Mouse (Mus musculus): Measurements from ENCODE around the gene Fkrp.

Fkrp gene

DNA sequence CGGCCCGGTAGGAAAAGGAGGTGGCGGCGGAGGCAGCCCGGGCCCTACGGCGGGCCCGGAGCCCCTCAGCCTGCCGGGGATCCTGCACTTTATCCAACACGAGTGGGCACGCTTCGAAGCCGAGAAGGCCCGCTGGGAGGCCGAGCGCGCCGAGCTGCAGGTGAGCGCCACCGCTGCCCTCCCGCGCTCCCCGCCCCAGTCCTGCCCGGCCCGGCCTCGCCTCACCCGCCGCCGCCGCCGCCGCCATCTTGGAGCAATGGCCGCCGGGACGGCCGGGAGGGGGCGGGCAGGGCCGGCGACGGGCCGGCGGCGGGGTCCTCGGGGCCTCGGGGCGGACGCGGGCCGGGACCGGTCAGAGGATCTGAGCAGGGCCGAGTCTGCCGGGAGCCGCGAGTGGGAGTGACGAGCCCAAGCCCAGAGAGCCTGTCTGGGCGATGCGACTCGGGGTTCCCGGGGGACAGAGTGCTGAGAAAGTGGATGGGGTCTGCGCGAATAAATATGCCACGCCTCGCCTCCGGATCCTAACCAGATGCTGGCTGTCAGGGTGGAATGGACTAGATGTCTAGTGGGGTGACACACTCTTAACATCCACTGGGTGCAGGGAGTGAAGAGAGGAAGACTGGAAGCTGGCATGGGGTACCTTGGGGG, at the start of gene Fkrp:
Fkrp (minus strand) TSS at position 258 of the 648 bp plus-strand sequence.
- peak; percentile 77 for DNase-seq (ENCODE audit: low spot score)

GRCm38 (mm10) chr7:16859902-16860651, 43.5 kb upstream of the Fkrp start:
- DNase-seq (ENCODE audit: low spot score) = peak; percentile 74

- peak; percentile 69 for DNase-seq (ENCODE audit: low spot score)
Observed at GRCm38 (mm10) chr7:16858336-16858735, 41.8 kb upstream of the Fkrp start.

DNA sequence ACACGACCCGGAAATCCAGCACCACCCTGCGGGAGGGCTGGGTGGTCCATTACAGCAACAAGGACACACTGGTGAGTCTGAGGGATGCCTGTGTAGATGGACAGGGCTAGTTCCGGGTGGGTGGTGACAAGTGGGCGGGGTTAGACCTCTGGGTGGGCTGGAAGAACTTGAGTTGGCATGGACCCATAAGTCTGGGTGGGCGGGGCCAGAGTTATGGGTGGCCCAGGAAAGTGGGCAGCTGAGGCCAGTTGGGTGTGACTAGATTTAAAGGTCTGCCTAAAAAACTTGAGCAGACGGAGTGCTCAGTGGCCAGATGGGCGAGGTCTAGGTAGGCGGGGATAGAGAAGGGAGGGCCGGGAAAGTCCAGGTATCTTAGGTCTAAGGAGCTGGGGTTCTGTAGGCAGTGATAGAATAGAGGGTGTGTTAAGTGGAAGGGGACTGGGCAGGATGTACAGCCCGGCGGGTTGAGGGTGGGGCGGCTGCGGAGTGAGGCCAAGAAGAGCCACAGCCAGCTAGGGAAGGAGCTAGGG, 36.8 kb upstream of the Fkrp start:
- DNase-seq (ENCODE audit: low spot score) = peak; percentile 78

- no peak for DNase-seq (ENCODE audit: low spot score)
Observed at GRCm38 (mm10) chr7:16851636-16852035, 35.1 kb upstream of the Fkrp start.

DNA sequence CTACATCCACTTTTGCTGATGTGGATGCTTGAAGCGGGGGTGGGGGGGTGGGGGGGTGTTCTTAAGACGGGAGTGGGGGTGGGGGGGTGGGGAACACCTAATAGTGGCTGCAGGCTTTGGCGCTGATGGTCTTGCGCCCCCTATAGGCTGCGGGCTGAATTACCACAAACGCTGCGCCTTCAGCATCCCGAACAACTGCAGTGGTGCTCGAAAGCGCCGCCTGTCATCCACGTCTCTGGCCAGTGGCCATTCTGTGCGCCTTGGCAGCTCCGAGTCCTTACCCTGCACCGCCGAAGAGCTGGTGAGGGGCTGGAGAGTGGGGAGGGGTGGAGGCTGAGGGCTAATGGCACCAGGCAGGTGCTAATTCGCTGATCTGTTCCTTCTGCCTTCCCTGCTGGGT, 32.0 kb upstream of the Fkrp start:
- DNase-seq (ENCODE audit: low spot score) = peak; percentile 81

- no peak for DNase-seq (ENCODE audit: low spot score)
Observed at GRCm38 (mm10) chr7:16847507-16847906, 31.0 kb upstream of the Fkrp start.

GRCm38 (mm10) chr7:16846775-16847174, 30.2 kb upstream of the Fkrp start:
- DNase-seq (ENCODE audit: low spot score) = no peak

DNA sequence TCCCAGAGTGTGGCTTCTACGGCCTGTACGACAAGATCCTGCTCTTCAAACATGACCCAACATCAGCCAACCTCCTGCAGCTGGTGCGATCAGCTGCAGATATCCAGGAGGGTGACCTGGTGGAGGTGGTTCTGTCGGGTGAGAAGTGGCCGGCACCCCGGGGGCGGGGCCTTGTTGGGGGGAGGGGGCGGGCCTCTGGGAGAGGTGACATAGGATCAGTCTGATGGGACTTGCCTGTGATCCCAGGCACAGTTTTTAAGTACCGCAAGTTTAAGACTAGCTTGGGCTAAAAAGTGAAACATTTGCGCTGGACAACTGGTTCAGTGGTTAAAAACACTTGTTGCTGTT, 29.3 kb upstream of the Fkrp start:
- DNase-seq (ENCODE audit: low spot score) = no peak

GRCm38 (mm10) chr7:16845072-16845819, 28.7 kb upstream of the Fkrp start:
- peak; percentile 43 for DNase-seq (ENCODE audit: low spot score)

DNA sequence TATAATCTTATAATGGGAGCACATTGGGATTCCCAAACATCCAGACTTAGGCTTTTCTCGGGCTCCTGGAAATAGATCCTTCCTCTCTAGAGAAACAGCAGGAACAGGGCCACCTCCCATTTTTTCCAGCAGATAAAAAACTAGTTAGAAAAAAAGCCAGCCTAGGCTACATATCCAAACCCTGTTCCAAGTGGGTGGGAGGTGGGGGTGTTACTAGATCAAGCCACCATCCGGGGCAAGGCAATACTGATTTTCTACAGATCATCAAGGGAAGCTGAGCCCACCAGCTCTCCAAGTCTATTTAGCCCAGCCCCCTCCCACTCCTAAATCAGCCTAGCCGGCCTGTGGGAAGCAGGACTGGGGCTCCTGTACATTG, 28.2 kb upstream of the Fkrp start:
- peak; percentile 37 for DNase-seq (ENCODE audit: low spot score)

DNA sequence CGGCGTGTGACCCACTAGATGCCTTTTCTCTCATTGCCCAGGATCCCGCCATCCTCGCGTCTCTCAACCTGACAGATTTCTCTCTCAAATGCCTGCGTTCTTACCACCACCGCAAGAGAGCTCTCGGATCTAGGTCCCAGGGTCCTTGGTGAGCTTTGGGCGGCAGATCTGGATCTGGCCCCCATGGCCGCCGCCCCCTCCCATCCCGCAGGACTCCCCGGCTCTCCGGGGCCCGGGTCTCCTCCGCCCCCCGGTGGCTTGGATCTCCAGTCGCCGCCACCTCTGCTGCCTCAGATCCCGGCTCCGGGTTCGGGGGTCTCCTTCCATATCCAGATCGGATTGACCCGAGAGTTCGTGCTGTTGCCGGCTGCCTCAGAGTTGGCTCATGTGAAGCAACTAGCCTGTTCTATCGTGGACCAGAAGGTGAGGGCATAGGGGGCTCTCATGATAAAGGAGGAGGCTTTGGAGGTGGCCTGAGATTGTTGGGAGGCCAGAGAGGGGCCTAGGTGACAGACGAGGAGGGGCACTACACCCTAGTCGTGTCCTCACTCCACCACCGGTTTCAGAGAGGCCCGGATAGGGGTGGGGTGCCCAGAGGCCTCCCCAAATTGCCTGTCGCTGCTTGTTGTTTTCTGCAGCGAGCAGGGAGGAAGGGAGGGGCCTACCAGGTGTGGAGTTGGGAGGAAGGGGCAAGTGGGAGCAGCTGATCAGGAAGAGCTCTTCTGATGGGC, 27.1 kb upstream of the Fkrp start:
- peak; percentile 46 for DNase-seq (ENCODE audit: low spot score)

GRCm38 (mm10) chr7:16842645-16843063, 26.1 kb upstream of the Fkrp start, which contains the start of gene Prkd2:
Prkd2 (plus strand) TSS chr7:16842902.
- DNase-seq (ENCODE audit: low spot score) = peak; percentile 93

DNA sequence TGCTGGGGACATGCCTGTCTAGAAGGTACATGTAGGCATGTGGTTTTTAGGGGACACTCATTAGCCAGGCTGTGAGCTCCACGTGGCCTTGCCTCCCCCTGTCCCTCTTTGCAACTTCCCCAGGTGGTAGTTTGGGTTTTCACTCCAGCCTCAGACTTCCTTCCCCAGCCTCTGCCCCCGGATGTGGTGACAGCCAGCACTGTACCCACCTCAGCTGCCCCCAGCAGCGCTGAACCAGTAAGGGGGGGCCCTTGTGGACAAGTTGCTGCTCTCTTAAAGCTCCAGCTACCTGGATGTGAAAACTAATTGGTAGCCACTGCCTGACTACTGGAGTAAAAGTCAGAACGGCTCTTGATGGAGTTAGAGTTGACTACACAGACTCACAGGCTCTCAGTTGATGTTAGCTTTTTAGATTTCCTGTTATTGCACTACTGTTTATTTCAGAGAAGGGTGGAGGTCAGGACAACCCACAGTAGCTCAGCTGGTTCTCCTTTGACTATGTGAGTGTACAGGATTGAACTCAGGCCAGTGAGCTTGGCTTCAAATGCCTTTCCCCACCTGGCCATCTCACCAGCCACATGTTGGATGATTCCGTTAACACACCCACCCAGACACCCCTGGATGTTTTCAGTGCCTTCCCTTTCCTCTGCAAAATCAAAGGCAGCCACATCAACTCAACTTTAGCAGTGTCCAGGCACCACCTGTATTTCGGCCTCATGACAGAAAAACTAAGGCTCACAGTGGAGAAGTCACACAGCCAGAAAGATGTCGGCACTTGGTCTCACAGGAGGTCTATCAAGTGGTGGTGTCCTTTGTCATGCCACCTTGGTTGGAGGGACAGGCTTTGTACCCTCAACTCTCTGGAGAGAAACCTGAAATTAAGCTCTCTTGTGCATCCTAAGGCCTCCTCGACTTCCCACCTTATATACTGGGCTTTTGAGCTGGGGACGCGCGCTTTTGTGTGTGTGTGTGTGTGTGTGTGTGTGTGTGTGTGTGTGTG, 25.3 kb upstream of the Fkrp start:
- peak; percentile 40 for DNase-seq (ENCODE audit: low spot score)

GRCm38 (mm10) chr7:16841078-16841477, 24.5 kb upstream of the Fkrp start:
- DNase-seq (ENCODE audit: low spot score) = no peak

DNA sequence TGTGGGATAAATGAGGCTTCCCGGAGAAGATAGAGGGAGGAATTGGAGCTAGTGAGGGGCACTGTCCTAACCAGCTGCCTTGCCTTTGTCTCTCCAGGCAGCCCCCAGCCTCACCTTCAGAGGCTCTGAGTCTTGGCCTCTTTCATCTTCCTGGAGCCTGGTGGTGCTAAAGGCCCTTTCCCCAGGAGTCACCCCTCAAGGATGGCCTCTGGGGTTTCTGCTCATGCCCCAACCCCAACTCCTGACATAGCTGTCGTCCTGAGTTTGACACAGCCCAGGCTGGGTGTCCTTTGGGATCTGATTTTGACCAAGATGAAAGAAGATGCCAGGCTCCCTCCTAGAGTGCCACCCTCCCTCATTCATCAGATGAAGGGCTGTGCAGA, 23.6 kb upstream of the Fkrp start:
- DNase-seq (ENCODE audit: low spot score) = no peak

DNA sequence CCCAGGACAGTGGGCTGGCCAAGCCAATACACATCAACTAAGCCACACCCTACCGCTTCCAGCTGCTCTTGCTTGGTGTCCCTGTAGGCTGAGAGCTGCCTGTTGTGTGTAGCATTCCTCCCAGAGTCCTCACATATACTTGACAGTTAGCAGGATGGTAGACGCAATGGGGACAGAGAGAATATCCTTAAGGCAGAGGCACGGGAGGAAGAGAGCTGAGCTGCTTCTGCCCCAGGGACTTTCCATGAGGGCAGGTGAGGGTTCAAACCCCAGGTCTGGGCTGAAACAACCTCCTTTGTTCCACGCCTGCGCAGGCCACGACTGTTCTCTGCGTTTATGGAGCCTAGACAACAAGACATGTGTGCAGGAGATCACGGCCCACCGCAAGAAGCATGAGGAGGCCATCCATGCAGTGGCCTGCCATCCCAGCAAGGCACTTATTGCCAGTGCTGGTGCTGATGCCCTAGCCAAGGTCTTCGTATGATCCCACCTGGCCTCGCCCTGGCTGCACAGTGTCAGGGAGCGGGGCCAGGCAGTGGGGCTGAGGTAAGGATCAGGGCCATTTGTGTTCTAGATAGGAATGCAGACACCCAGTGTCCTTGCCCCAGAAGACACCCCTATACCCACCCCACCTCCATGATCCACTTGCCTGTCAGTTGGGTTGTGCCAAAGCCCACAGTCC, 23.0 kb upstream of the Fkrp start:
- DNase-seq (ENCODE audit: low spot score) = no peak

DNA sequence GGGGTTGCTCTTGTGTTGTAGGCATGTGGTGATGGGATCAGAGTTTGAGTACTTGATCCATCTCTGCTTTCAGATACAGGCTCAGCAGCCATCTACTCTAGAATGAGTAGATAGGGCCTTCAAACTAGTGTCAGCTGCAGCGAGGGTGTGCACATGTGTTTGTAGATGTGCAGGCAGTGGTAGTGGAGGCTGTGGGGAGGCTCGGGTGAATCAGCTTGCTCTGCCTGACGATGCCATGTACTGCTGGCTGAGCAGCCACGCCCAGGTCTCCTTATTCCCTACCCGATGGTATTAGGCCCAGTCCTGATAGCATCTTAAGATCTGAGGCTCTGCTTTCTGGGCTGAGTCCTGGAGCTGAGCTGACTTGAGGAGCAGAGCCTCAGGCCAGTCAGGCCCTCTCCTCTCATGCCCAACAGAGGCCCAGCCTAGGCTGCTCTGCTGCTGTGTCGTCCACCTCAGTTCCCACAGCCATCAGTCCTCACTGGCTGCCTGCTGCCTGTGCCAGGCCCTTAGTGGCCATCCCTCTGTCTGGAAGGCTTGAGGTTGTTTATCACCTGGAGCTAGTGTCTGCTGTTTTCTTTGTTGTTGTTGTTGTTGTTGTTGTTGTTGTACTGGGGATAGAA, 22.4 kb upstream of the Fkrp start:
- DNase-seq (ENCODE audit: low spot score) = no peak

GRCm38 (mm10) chr7:16837916-16838803, 21.6 kb upstream of the Fkrp start:
- DNase-seq (ENCODE audit: low spot score) = no peak

All from testis, postnatal 10 days (tissue).